Mouse (Mus musculus): ENCODE measurements around the gene Plcb1. TPM values are rescaled to one million over a fixed set of nuclear protein-coding genes. Genes with fewer than 3 reads are reported as not detected.

The Plcb1 gene
- polyA plus RNA-seq, 1 experiment from 2014 or later, result 7.0 TPM

DNA sequence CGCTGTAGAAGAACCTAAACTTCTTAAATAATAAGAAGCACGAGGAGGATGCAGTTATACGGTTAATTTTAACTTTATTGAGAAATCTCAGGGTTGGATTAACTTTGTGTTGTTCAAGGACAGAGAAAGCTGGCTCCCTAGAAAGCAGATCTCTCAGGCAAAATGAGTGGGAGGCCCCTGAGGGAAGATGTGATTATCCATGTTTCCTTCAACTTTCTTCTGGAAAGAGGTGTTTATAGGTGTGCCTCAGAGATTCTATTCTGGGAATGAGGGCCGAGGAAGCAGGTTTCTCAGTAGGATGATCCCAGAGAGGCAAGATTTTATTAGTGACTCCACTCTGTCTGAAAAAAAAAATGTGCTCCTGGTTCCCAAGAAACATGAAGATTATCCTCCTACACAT, 180.3 kb downstream of the Plcb1 start:
- no peak overlapping the region for H3K4me3 ChIP-seq (ENCODE audit: low read depth, low read length)
- H3K27ac ChIP-seq (replicated peaks; ENCODE audit: low read depth, low read length), result no peak overlapping the region
- H3K36me3 ChIP-seq (replicated peaks; ENCODE audit: control insufficient read depth, insufficient read depth, low read depth, low read length), result no peaks in the 10 kb centered on the region
- WGBS, result 80% methylated on average over 4 of the region's 4 CpGs
- no peaks in the 10 kb centered on the region for H3K4me1 ChIP-seq (ENCODE audit: control insufficient read depth, insufficient read depth, low read length)
- H3K27me3 ChIP-seq (ENCODE audit: control insufficient read depth, insufficient read depth, low read length), result no peaks in the 10 kb centered on the region
- H3K4me2 ChIP-seq (ENCODE audit: low read depth, low read length), result no peak overlapping the region
- no peaks in the 10 kb centered on the region for H3K9me3 ChIP-seq (replicated peaks; ENCODE audit: control insufficient read depth, low read length)
- DNase-seq (ENCODE audit: low spot score) (no peak), ATAC-seq (replicated peaks; ENCODE audit: insufficient number of reproducible peaks, low FRiP score, low TSS enrichment, low read depth) (no peak)
- no peak overlapping the region for H3K9ac ChIP-seq (replicated peaks; ENCODE audit: low read length)

DNA sequence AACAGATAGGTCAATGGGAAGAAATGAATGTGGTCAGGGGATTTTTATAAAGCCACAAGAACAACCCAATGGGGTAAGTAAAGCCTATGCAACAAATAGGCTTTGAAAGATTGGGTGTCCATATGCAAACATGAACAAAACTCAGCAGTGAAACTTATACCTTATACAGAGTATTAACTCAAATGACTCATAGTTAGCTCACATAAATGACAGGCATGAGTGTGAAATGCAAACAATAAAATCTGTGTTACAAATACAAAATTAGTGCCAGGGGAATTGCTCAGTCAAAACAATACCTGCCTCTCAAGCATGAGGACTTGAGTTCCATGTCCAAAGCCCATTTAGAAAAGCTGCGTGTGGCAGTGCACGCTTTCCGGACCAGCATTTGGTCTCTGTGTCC, 182.5 kb downstream of the Plcb1 start:
- DNase-seq (ENCODE audit: low spot score) (no peak), ATAC-seq (replicated peaks; ENCODE audit: insufficient number of reproducible peaks, low FRiP score, low TSS enrichment, low read depth) (no peak)
- Histone ChIP-seq H3K27ac (replicated peaks; ENCODE audit: low read depth, low read length) (no peak overlapping the region), H3K4me1 (ENCODE audit: control insufficient read depth, insufficient read depth, low read length) (no peaks in the 10 kb centered on the region), H3K9me3 (replicated peaks; ENCODE audit: control insufficient read depth, low read length) (no peaks in the 10 kb centered on the region), H3K4me2 (ENCODE audit: low read depth, low read length) (no peak overlapping the region), H3K36me3 (replicated peaks; ENCODE audit: control insufficient read depth, insufficient read depth, low read depth, low read length) (no peaks in the 10 kb centered on the region), H3K4me3 (ENCODE audit: low read depth, low read length) (no peak overlapping the region), H3K27me3 (ENCODE audit: control insufficient read depth, insufficient read depth, low read length) (no peaks in the 10 kb centered on the region), H3K9ac (replicated peaks; ENCODE audit: low read length) (no peak overlapping the region)
- WGBS, result 85% methylated on average over 3 of the region's 3 CpGs

DNA sequence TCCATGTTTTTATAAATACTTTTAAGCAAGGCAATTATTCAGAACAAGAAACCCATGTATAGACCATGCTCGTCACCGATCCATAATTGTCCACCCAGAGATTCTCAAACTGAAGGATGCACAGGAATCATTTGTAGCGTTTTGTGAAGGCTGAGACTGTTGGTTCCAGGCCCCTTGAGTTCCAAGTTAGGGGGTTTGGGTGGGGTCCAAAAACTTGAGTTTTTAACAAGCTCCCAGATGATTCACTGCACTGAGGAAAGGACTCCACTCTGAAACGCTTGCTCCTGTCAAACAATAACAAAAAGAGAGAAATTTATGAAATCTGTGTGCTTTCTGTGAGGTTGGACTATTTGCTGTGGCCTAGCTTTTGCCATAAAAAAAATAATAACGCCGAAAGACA, 186.5 kb downstream of the Plcb1 start:
- Histone ChIP-seq H3K4me3 (ENCODE audit: low read depth, low read length) (no peak overlapping the region), H3K27me3 (ENCODE audit: control insufficient read depth, insufficient read depth, low read length) (no peaks in the 10 kb centered on the region), H3K9ac (replicated peaks; ENCODE audit: low read length) (no peak overlapping the region), H3K27ac (replicated peaks; ENCODE audit: low read depth, low read length) (no peak overlapping the region), H3K36me3 (replicated peaks; ENCODE audit: control insufficient read depth, insufficient read depth, low read depth, low read length) (no peaks in the 10 kb centered on the region), H3K4me1 (ENCODE audit: control insufficient read depth, insufficient read depth, low read length) (no peaks in the 10 kb centered on the region), H3K9me3 (replicated peaks; ENCODE audit: control insufficient read depth, low read length) (no peaks in the 10 kb centered on the region), H3K4me2 (ENCODE audit: low read depth, low read length) (no peak overlapping the region)
- WGBS, result 87% methylated on average over 6 of the region's 6 CpGs
- no peak for DNase-seq (ENCODE audit: low spot score)
- no peak for ATAC-seq (replicated peaks; ENCODE audit: insufficient number of reproducible peaks, low FRiP score, low TSS enrichment, low read depth)

DNA sequence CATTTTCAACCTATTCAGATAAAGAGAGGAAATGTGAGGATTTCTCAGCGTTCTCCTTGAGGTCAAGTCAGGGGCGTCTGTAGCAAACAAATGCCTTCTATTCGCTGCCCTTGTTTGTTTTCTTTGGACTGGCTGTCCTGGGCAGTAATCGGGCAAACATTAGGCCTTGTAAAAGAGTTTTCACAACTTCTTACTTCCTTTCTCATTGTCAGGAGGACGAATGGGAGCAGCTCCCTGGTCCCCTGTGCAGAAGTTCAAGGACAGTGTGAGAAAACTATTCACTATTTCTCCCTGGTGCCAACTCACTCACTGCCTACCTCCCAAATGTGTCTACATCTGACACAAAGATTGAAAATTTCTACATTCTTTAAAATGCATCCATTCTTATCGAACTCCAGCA, 188.8 kb downstream of the Plcb1 start:
- no peak for ATAC-seq (replicated peaks; ENCODE audit: insufficient number of reproducible peaks, low FRiP score, low TSS enrichment, low read depth)
- Histone ChIP-seq H3K27ac (replicated peaks; ENCODE audit: low read depth, low read length) (no peak overlapping the region), H3K4me2 (ENCODE audit: low read depth, low read length) (no peak overlapping the region), H3K36me3 (replicated peaks; ENCODE audit: control insufficient read depth, insufficient read depth, low read depth, low read length) (no peaks in the 10 kb centered on the region), H3K27me3 (ENCODE audit: control insufficient read depth, insufficient read depth, low read length) (no peaks in the 10 kb centered on the region), H3K4me3 (ENCODE audit: low read depth, low read length) (no peak overlapping the region), H3K9me3 (replicated peaks; ENCODE audit: control insufficient read depth, low read length) (no peaks in the 10 kb centered on the region), H3K4me1 (ENCODE audit: control insufficient read depth, insufficient read depth, low read length) (no peaks in the 10 kb centered on the region), H3K9ac (replicated peaks; ENCODE audit: low read length) (no peak overlapping the region)
- DNase-seq (ENCODE audit: low spot score), result no peak
- 32% methylated on average over 6 of the region's 6 CpGs for WGBS

DNA sequence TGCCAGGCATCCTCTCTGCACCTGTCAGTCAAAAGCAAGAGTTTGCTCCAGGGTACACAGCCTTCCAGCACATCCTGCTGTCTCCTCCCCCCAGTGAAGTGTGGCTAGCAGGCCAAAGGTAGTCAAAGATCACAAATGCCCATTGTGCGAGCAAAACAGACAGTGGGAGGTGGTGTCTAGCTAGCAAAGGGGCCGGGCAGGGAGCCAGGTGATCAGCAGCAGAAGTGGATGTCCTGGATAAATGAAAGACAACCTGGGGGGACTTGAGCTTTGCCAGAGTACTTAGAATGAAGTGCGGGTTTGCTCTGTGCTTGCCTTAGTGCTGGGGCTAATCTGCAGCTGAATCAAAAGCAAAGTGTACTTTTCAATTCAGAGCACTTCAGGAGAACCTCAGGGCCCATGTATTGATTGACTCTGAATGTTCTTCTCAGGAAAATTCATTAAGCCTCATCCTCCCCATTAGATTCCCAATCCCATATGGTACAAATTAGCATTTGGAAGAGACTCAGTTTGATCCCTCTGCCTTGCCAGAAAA, 191.0 kb downstream of the Plcb1 start:
- Histone ChIP-seq H3K4me2 (ENCODE audit: low read depth, low read length) (no peak overlapping the region), H3K36me3 (replicated peaks; ENCODE audit: control insufficient read depth, insufficient read depth, low read depth, low read length) (no peaks in the 10 kb centered on the region)

DNA sequence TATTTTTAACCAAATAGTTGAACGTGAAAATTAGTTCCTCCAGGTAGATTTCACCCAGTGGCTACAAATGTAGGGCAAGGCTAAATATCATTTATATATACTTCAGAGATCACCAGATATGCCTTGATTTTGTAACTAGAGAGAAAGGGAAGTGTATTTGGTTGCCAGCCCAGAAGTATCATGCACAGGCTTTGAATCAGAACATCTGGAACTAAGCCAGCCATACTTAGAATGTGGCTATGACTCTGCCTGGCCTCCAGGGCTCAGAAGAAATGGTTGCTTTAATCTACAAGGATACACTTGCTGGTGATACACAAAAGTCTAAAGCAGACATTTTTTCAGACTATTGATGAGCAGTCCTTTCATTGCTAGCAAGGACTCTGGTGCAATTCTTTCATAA, 191.8 kb downstream of the Plcb1 start:
- 78% methylated on average over 1 of the region's 1 CpGs for WGBS
- Histone ChIP-seq H3K9ac (replicated peaks; ENCODE audit: low read length) (no peak overlapping the region), H3K9me3 (replicated peaks; ENCODE audit: control insufficient read depth, low read length) (no peaks in the 10 kb centered on the region), H3K27ac (replicated peaks; ENCODE audit: low read depth, low read length) (no peak overlapping the region), H3K4me3 (ENCODE audit: low read depth, low read length) (no peak overlapping the region), H3K27me3 (ENCODE audit: control insufficient read depth, insufficient read depth, low read length) (no peaks in the 10 kb centered on the region), H3K36me3 (replicated peaks; ENCODE audit: control insufficient read depth, insufficient read depth, low read depth, low read length) (no peaks in the 10 kb centered on the region), H3K4me2 (ENCODE audit: low read depth, low read length) (no peak overlapping the region), H3K4me1 (ENCODE audit: control insufficient read depth, insufficient read depth, low read length) (no peaks in the 10 kb centered on the region)
- ATAC-seq (replicated peaks; ENCODE audit: insufficient number of reproducible peaks, low FRiP score, low TSS enrichment, low read depth), result no peak
- DNase-seq (ENCODE audit: low spot score), result peak; percentile 9

More for the DNA sequence above, 191.0 kb downstream of the Plcb1 start:
- Histone ChIP-seq H3K4me1 (ENCODE audit: control insufficient read depth, insufficient read depth, low read length) (no peaks in the 10 kb centered on the region), H3K27ac (replicated peaks; ENCODE audit: low read depth, low read length) (no peak overlapping the region), H3K9ac (replicated peaks; ENCODE audit: low read length) (no peak overlapping the region), H3K9me3 (replicated peaks; ENCODE audit: control insufficient read depth, low read length) (no peaks in the 10 kb centered on the region), H3K27me3 (ENCODE audit: control insufficient read depth, insufficient read depth, low read length) (no peaks in the 10 kb centered on the region), H3K4me3 (ENCODE audit: low read depth, low read length) (no peak overlapping the region)
- DNase-seq (ENCODE audit: low spot score), result peak; percentile 20
- ATAC-seq (replicated peaks; ENCODE audit: insufficient number of reproducible peaks, low FRiP score, low TSS enrichment, low read depth), result no peak
- 20% methylated on average over 3 of the region's 3 CpGs for WGBS

DNA sequence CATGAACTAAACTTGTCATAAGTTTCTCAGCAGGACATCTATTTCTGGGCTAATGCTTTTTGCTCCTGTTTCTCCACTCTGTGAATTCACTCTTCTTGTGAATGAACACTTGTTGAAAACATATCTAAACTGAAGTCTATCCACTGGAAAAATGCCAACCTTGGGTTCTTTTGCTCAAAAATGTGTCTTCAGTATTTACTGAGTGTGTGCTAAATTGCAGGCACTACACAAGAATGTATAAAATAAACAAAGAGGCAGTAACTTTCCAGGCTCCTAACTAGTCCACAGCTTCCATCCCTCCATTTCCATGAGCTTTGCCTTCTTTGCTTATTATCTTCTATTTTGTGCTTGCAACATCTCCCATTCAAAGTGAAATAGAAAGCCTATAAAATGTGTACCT, 195.5 kb downstream of the Plcb1 start:
- DNase-seq (ENCODE audit: low spot score) (no peak), ATAC-seq (replicated peaks; ENCODE audit: insufficient number of reproducible peaks, low FRiP score, low TSS enrichment, low read depth) (no peak)

DNA sequence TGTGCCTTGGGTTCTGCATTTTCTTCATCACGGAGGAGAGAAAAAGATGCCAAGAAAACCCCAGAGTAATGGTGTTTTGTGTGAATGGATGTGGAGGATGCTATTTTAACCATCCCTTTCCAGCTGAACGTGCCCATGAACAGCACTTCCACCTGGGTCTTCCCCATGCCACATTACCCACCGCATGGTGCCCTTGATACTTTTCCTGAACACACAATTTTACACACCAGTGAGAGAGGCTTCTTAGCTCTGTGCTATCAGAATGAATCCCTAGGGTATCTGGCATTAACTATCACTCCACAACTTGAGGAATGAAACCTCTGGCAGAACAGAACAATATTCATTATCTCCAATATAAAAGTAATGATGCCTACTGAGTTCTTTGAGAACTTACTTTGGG, 199.0 kb downstream of the Plcb1 start:
- no peaks in the 10 kb centered on the region for H3K9me3 ChIP-seq (replicated peaks; ENCODE audit: control insufficient read depth, low read length)
- 82% methylated on average over 3 of the region's 3 CpGs for whole genome bisulfite sequencing
- ATAC-seq (replicated peaks; ENCODE audit: insufficient number of reproducible peaks, low FRiP score, low TSS enrichment, low read depth) (no peak), DNase-seq (ENCODE audit: low spot score) (no peak)
- H3K36me3 ChIP-seq (replicated peaks; ENCODE audit: control insufficient read depth, insufficient read depth, low read depth, low read length), result no peaks in the 10 kb centered on the region
- H3K9ac ChIP-seq (replicated peaks; ENCODE audit: low read length), result no peak overlapping the region
- no peaks in the 10 kb centered on the region for H3K4me1 ChIP-seq (ENCODE audit: control insufficient read depth, insufficient read depth, low read length)
- no peak overlapping the region for H3K27ac ChIP-seq (replicated peaks; ENCODE audit: low read depth, low read length)
- H3K4me2 ChIP-seq (ENCODE audit: low read depth, low read length), result no peak overlapping the region
- no peaks in the 10 kb centered on the region for H3K27me3 ChIP-seq (ENCODE audit: control insufficient read depth, insufficient read depth, low read length)
- no peak overlapping the region for H3K4me3 ChIP-seq (ENCODE audit: low read depth, low read length)

More for the DNA sequence above, 195.5 kb downstream of the Plcb1 start:
- Histone ChIP-seq H3K4me2 (ENCODE audit: low read depth, low read length) (no peak overlapping the region), H3K4me1 (ENCODE audit: control insufficient read depth, insufficient read depth, low read length) (no peaks in the 10 kb centered on the region), H3K9ac (replicated peaks; ENCODE audit: low read length) (no peak overlapping the region), H3K27me3 (ENCODE audit: control insufficient read depth, insufficient read depth, low read length) (no peaks in the 10 kb centered on the region), H3K9me3 (replicated peaks; ENCODE audit: control insufficient read depth, low read length) (no peaks in the 10 kb centered on the region), H3K36me3 (replicated peaks; ENCODE audit: control insufficient read depth, insufficient read depth, low read depth, low read length) (no peaks in the 10 kb centered on the region), H3K4me3 (ENCODE audit: low read depth, low read length) (no peak overlapping the region), H3K27ac (replicated peaks; ENCODE audit: low read depth, low read length) (no peak overlapping the region)
